Mouse (Mus musculus) hindbrain, embryonic 11.5 days (tissue): ENCODE measurements around the gene Lsm14b. TPM values are rescaled to one million over a fixed set of nuclear protein-coding genes. Genes with fewer than 3 reads are reported as not detected.

ENCODE experiments used
- ATAC-seq: fragments of 200-750 bp; cut with Nextera tagmentation; 2 replicates; pipeline ENCODE4 v1.8.0; 2017; ENCODE audit warnings: mild to moderate bottlenecking, moderate TSS enrichment, moderate library complexity; ENCODE audit not compliant: low FRiP score
- DNase-seq: peaks from one replicate; pipeline ENCODE4 v3.0.0-alpha.2; 2015; ENCODE audit warnings: low spot score
- H3K27ac ChIP-seq: fragments of 300-500 bp; sonication (generic); 2 replicates; pipeline ENCODE4 v1.5.1; 2014; ENCODE audit warnings: mild to moderate bottlenecking, low read depth, low read length
- H3K27me3 ChIP-seq: fragments of 300-500 bp; sonication (generic); 2 replicates; pipeline ENCODE4 v1.6.1; 2014; ENCODE audit warnings: mild to moderate bottlenecking, low read length, moderate library complexity, mixed read lengths; ENCODE audit not compliant: control insufficient read depth, insufficient read depth
- H3K36me3 ChIP-seq: fragments of 300-500 bp; sonication (generic); 2 replicates; pipeline ENCODE4 v1.6.1; 2014; ENCODE audit warnings: mild to moderate bottlenecking, low read length, moderate library complexity, mixed read lengths; ENCODE audit not compliant: control insufficient read depth, insufficient read depth
- H3K4me1 ChIP-seq: fragments of 300-500 bp; sonication (generic); replicated peaks from 2 replicates; pipeline ENCODE4 v1.6.1; 2014; ENCODE audit warnings: low read length, mixed read lengths; ENCODE audit not compliant: control insufficient read depth, insufficient read depth
- H3K4me2 ChIP-seq: fragments of 300-500 bp; sonication (generic); replicated peaks from 2 replicates; pipeline ENCODE4 v1.6.1; 2014; ENCODE audit warnings: mild to moderate bottlenecking, low read depth, low read length
- H3K4me3 ChIP-seq: fragments of 300-500 bp; sonication (generic); 2 replicates; pipeline ENCODE4 v1.5.1; 2014; ENCODE audit warnings: low read depth, low read length
- H3K9ac ChIP-seq: fragments of 300-500 bp; sonication (generic); 2 replicates; pipeline ENCODE4 v1.6.1; 2014; ENCODE audit warnings: low read depth, low read length
- H3K9me3 ChIP-seq: fragments of 300-500 bp; sonication (generic); 2 replicates; pipeline ENCODE4 v1.6.1; 2016; ENCODE audit warnings: low read length; ENCODE audit not compliant: control insufficient read depth
- WGBS: fragments of 180-500 bp; shearing (Covaris S2); extraction: QIAGEN DNeasy Blood & Tissue Kit; methylation state at CpG from one replicate; pipeline ENCODE4 v1.1.7; 2014; 5-methylcytosine and 5-hydroxymethylcytosine counted together
- polyA plus RNA-seq: library from polyadenylated mRNA; unstranded; fragments of >200 nt; fragmentation: Nextera tagmentation; extraction: Ambion mirVana; gene quantifications from 2 replicates; pipeline ENCODE4 v1.2.1, GENCODE M21; 2014

Gene Lsm14b
- polyA plus RNA-seq: 13.5 and 14.6 TPM in 2 replicates

DNA sequence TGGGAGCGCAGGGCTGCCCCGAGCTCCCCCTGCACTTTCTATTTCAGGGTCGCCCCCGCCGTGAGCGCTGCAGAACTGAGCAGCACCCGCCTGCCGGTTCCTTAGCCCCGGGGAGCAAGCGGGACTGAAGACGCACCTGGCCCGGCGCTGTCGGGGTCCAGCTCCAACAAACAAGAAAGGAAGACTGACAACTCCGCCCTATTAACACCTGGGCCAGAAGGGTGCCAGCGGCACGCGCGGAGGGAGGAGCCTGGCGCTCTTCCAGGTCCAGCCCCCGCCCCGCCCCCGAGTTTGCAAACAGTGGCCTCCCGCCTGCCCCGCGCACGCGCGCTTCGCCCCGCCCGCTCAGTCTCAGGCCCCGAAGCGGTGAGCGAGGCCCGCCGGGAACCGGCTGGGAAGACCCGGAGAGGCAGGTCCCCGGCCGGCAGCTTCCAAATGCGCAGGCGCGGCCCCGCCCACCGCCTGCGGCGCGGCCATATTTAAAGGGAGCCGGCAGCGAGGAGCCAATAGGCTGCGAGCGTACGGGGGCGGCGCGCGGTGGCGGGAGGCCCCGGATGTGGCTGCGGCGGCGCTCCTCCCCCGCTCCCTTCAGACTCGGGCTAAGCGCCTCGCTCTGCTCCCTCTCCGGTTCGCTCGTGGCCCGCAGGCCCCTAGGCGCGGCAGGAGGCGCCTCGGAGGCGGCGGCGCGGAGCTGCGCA lies at the start of gene Lsm14b:
TSS of gene Lsm14b (plus strand) at position 587 of the 698 bp plus-strand sequence.
- Histone ChIP-seq H3K9ac (peak within 1 kb of the TSS; percentile 96), H3K27me3 (peaks cover 6% of the 10 kb centered on the region), H3K27ac (peak within 1 kb of the TSS; percentile 95), H3K36me3 (peaks cover 10% of the 10 kb centered on the region), H3K4me2 (peak within 1 kb of the TSS; percentile 93), H3K4me1 (peaks cover 24% of the 10 kb centered on the region), H3K4me3 (peak within 1 kb of the TSS; percentile 100), H3K9me3 (no peaks in the 10 kb centered on the region)
- DNase-seq (peak; percentile 100), ATAC-seq (peak; percentile 96)
- under 1% methylated on average over 51 of the region's 80 CpGs for WGBS

GRCm38 (mm10) chr2:179975851-179976250 lies 48.9 kb upstream of the Lsm14b start:
- DNase-seq: peak; percentile 40
- ATAC-seq: no peak
- peak overlapping the region; percentile 95; the same call in 1 of the 2 replicates for H3K27ac ChIP-seq
- peak overlapping the region; percentile 95 for H3K9ac ChIP-seq
- H3K27me3 ChIP-seq: no peaks in the 10 kb centered on the region
- peak overlapping the region; percentile 99; the same call in 1 of the 2 replicates for H3K4me2 ChIP-seq
- peaks cover 9% of the 10 kb centered on the region for H3K4me1 ChIP-seq
- peak overlapping the region; percentile 84 for H3K4me3 ChIP-seq
- WGBS: 0% methylated on average over 10 of the region's 82 CpGs
- H3K36me3 ChIP-seq: no peaks in the 10 kb centered on the region
- no peaks in the 10 kb centered on the region for H3K9me3 ChIP-seq

GRCm38 (mm10) chr2:179976295-179976627 lies 48.5 kb upstream of the Lsm14b start:
- Histone ChIP-seq H3K4me3 (peak overlapping the region; percentile 84), H3K36me3 (no peaks in the 10 kb centered on the region), H3K27ac (peak overlapping the region; percentile 95), H3K9me3 (no peaks in the 10 kb centered on the region), H3K27me3 (no peaks in the 10 kb centered on the region), H3K4me1 (peaks cover 9% of the 10 kb centered on the region), H3K4me2 (no peak overlapping the region; the same call in 1 of the 2 replicates), H3K9ac (peak overlapping the region; percentile 95)
- DNase-seq (no peak), ATAC-seq (no peak; the same call in 1 of the 2 replicates)
- under 1% methylated on average over 15 of the region's 54 CpGs for WGBS

DNA sequence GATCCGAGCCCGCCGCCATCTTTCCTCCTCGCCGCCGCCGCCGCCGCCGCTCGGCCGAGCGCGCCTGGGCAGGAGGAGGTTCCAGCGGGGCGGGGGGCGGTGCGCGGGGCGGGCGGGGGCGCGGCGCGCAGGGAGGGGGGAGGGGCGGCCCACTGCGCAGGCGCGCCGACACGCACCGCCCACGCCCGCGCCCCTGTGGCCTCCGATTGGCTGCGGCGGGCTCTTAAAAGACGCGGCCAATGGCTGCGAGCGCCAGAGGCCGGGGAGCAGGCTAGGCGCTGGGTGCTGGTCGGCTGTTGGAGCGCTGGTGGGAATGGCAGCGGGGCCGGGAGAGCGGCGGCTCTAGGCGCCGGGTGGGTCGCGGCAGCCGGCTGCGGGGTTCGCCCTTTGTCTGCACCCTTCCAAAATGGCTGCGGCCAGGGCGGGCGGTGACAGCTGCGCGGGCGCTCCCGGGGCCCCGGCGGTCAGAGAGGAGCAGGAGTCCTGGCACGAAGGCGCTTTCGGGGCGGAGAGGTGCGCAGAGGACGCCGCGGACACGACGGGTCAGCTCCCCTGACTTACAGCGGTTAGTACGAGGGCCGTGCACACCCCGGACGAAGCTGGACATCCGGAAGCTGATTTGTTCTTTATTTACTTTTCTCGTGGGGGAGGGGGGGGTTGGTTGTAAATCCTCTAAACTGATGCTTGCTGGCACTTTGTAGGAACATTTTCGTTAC lies 48.0 kb upstream of the Lsm14b start, which contains the start of gene Taf4:
TSS of gene Taf4 (minus strand) at position 19 of the 716 bp plus-strand sequence.
- peak within 1 kb of the TSS; percentile 95 for H3K27ac ChIP-seq
- peak within 1 kb of the TSS; percentile 84 for H3K4me3 ChIP-seq
- H3K9ac ChIP-seq: peak within 1 kb of the TSS; percentile 95
- no peaks in the 10 kb centered on the region for H3K27me3 ChIP-seq
- H3K9me3 ChIP-seq: no peaks in the 10 kb centered on the region
- peak; percentile 96 for ATAC-seq
- peaks cover 9% of the 10 kb centered on the region for H3K4me1 ChIP-seq
- DNase-seq: peak; percentile 93
- peak within 1 kb of the TSS; percentile 99 for H3K4me2 ChIP-seq
- no peaks in the 10 kb centered on the region for H3K36me3 ChIP-seq
- under 1% methylated on average over 55 of the region's 84 CpGs for WGBS

DNA sequence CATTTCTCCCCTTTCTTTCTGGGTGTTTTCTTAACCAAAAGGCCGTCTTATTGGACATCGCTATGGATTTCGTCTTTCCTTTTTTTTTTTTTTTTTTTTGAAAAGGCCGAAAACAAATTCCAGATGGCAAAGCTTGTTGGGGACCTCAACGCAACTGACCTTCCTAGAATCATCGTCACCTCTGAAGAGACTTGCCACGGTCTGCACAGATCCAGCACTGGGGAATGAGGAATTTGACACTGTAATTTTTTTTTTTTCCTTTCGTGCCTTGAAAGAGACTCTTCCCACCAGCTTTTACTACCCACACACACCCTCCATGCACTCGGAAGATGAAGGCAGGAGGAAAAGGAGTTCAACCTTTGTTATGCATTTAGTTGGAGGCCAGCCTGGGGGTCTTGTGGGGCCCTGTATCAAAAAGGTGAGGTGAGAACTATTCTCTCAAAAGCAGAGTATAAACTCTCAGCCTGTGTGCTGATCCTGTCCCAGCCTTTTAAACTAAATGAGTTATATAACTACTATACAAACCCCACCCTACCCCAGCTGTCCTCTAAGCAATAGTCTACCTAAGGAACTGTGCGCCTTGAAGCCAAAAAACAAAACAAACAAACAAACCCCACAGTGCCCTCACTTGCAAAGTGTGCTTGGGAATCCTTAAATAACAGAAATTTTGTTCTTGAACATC lies 47.3 kb upstream of the Lsm14b start:
- H3K4me1 ChIP-seq: peaks cover 9% of the 10 kb centered on the region
- no peaks in the 10 kb centered on the region for H3K36me3 ChIP-seq
- H3K4me3 ChIP-seq: peak overlapping the region; percentile 84
- H3K9ac ChIP-seq: peak overlapping the region; percentile 95
- no peaks in the 10 kb centered on the region for H3K27me3 ChIP-seq
- peak overlapping the region; percentile 61 for H3K4me2 ChIP-seq
- peak overlapping the region; percentile 95; the same call in 1 of the 2 replicates for H3K27ac ChIP-seq
- ATAC-seq (no peak), DNase-seq (no peak)
- no peaks in the 10 kb centered on the region for H3K9me3 ChIP-seq
- 8% methylated on average over 10 of the region's 10 CpGs for WGBS

DNA sequence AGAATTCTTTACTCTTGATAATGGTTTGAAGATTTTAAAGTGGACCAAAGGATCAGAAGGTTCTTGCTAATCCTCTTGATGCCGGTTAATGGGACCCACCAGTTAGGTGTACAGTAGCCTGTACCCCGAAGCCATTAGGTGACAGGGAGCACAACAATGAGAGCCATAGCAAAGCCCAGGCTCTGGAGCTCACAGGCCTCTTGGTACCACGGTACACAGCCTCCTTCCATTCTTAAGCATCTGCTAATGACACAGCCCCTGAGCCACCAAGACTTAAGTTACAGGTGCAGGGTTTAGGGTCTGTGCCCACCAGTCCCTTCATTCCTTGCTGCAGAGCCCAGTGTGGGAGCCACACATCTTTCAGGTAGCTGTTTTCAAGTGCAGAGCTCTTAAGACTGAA lies 46.5 kb upstream of the Lsm14b start:
- Histone ChIP-seq H3K9ac (no peak overlapping the region), H3K27ac (no peak overlapping the region), H3K9me3 (no peaks in the 10 kb centered on the region), H3K36me3 (no peaks in the 10 kb centered on the region), H3K4me3 (no peak overlapping the region), H3K4me1 (peaks cover 7% of the 10 kb centered on the region), H3K27me3 (no peaks in the 10 kb centered on the region), H3K4me2 (no peak overlapping the region)
- DNase-seq (no peak), ATAC-seq (no peak)
- WGBS: 78% methylated on average over 3 of the region's 3 CpGs

DNA sequence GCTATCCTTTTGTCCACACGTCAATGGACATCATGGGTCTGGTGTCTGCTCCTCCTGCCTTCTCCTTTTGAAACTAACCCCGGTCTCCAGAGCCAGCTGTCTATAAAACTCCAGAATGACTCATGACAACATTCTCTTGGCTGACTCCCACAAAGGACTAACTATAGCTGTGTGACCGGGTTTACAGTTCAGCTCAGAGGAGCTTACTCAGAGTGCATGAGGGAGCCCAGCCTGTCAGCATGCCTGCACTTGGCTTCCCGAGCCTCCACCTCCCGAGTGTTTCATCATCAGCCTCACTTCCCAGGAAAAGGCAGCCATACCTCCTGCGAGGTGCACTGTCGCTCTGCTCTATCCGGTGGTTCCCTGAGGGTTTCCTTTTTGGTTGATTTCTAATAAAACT lies 45.0 kb upstream of the Lsm14b start:
- 66% methylated on average over 8 of the region's 8 CpGs for WGBS
- no peaks in the 10 kb centered on the region for H3K9me3 ChIP-seq
- H3K4me2 ChIP-seq: no peak overlapping the region
- no peaks in the 10 kb centered on the region for H3K27me3 ChIP-seq
- no peak overlapping the region for H3K4me3 ChIP-seq
- ATAC-seq (no peak), DNase-seq (no peak)
- H3K4me1 ChIP-seq: no peaks in the 10 kb centered on the region
- no peak overlapping the region for H3K9ac ChIP-seq
- H3K36me3 ChIP-seq: no peaks in the 10 kb centered on the region
- H3K27ac ChIP-seq: no peak overlapping the region

- H3K9ac ChIP-seq: no peak overlapping the region
These were observed 44.2 kb upstream of the Lsm14b start for GRCm38 (mm10) chr2:179980616-179981015.

More at GRCm38 (mm10) chr2:179980616-179981015, 44.2 kb upstream of the Lsm14b start:
- WGBS: 49% methylated on average over 4 of the region's 4 CpGs
- Histone ChIP-seq H3K4me2 (no peak overlapping the region), H3K36me3 (no peaks in the 10 kb centered on the region), H3K27ac (no peak overlapping the region), H3K9me3 (no peaks in the 10 kb centered on the region), H3K4me3 (no peak overlapping the region), H3K4me1 (no peaks in the 10 kb centered on the region), H3K27me3 (no peaks in the 10 kb centered on the region)
- DNase-seq: no peak
- no peak for ATAC-seq
